Mouse (Mus musculus): ENCODE measurements around the gene Duxbl1.
"Not testable (repeated sequence)": the region's sequence is repeated elsewhere in the genome, so short reads cannot be mapped to it uniquely, and the experiment has no call there.

Duxbl1 gene

GRCm38 (mm10) chr14:25978371-25979241, at the start of gene Duxbl1:
TSS of gene Duxbl1 (plus strand) at chr14:25978577.
- DNase-seq = not testable (repeated sequence)

- not testable (repeated sequence) for DNase-seq
Observed at GRCm38 (mm10) chr14:25936867-25937630, 41.3 kb upstream of the Duxbl1 start.

- not testable (repeated sequence) for DNase-seq
Observed at GRCm38 (mm10) chr14:25938004-25938403, 40.4 kb upstream of the Duxbl1 start, which contains the start of gene Cphx1. TSS of gene Cphx1 (plus strand) at chr14:25938304.

- not testable (repeated sequence) for DNase-seq
Observed at GRCm38 (mm10) chr14:25957861-25958260, 20.5 kb upstream of the Duxbl1 start.

- DNase-seq = not testable (repeated sequence)
Observed at GRCm38 (mm10) chr14:25979242-25979941, 1.0 kb downstream of the Duxbl1 start.

GRCm38 (mm10) chr14:25981880-25982279, 3.5 kb downstream of the Duxbl1 start:
- DNase-seq = not testable (repeated sequence)

GRCm38 (mm10) chr14:26007462-26007861, 29.1 kb downstream of the Duxbl1 start:
- DNase-seq = not testable (repeated sequence)

- DNase-seq = not testable (repeated sequence)
Observed at GRCm38 (mm10) chr14:26016414-26016813, 38.0 kb downstream of the Duxbl1 start.

- not testable (repeated sequence) for DNase-seq
Observed at GRCm38 (mm10) chr14:26021555-26021954, 43.2 kb downstream of the Duxbl1 start.

- DNase-seq = not testable (repeated sequence)
Observed at GRCm38 (mm10) chr14:26022831-26023230, 44.5 kb downstream of the Duxbl1 start.

GRCm38 (mm10) chr14:26025653-26026052, 47.3 kb downstream of the Duxbl1 start:
- DNase-seq = not testable (repeated sequence)

- not testable (repeated sequence) for DNase-seq
Observed at GRCm38 (mm10) chr14:26034364-26034763, 56.0 kb downstream of the Duxbl1 start.

- not testable (repeated sequence) for DNase-seq
Observed at GRCm38 (mm10) chr14:26035439-26035838, 57.1 kb downstream of the Duxbl1 start.

All from cerebellum, adult 18-20 months (tissue).